Mouse (Mus musculus): ENCODE results near the gene Dennd1b. TPM values are rescaled to one million over a fixed set of nuclear protein-coding genes. Genes with fewer than 3 reads are reported as not detected.

Gene Dennd1b
- polyA plus RNA-seq, 1 experiment from 2014 or later = 5.3 TPM

- Histone ChIP-seq H3K4me3 (ENCODE audit: low read length) (no peak overlapping the region), H3K9ac (ENCODE audit: low read depth, low read length) (no peak overlapping the region), H3K9me3 (ENCODE audit: control insufficient read depth, low read length) (no peaks in the 10 kb centered on the region), H3K4me2 (ENCODE audit: low read depth, low read length) (no peak overlapping the region), H3K4me1 (ENCODE audit: control insufficient read depth, insufficient read depth, low read length) (no peaks in the 10 kb centered on the region; the same call in 1 of the 2 replicates), H3K36me3 (ENCODE audit: control insufficient read depth, insufficient read depth, low read length) (no peaks in the 10 kb centered on the region), H3K27me3 (replicated peaks; ENCODE audit: control insufficient read depth, insufficient read depth, low read length) (no peaks in the 10 kb centered on the region), H3K27ac (ENCODE audit: low read length) (no peak overlapping the region)
- 60% methylated on average over 4 of the region's 4 CpGs for WGBS
- ATAC-seq = no peak
Measured at GRCm38 (mm10) chr1:139206259-139206658, 243.0 kb downstream of the Dennd1b start.

GRCm38 (mm10) chr1:139209796-139210195 is 246.6 kb downstream of the Dennd1b start:
- H3K36me3 ChIP-seq (ENCODE audit: control insufficient read depth, insufficient read depth, low read length) = no peaks in the 10 kb centered on the region
- H3K27me3 ChIP-seq (replicated peaks; ENCODE audit: control insufficient read depth, insufficient read depth, low read length) = no peaks in the 10 kb centered on the region
- H3K27ac ChIP-seq (ENCODE audit: low read length) = peak overlapping the region; percentile 59
- peak; percentile 66 for ATAC-seq
- no peak overlapping the region for H3K9ac ChIP-seq (ENCODE audit: low read depth, low read length)
- no peak overlapping the region for H3K4me3 ChIP-seq (ENCODE audit: low read length)
- WGBS = 26% methylated on average over 7 of the region's 7 CpGs
- H3K9me3 ChIP-seq (ENCODE audit: control insufficient read depth, low read length) = no peaks in the 10 kb centered on the region
- H3K4me1 ChIP-seq (ENCODE audit: control insufficient read depth, insufficient read depth, low read length) = no peaks in the 10 kb centered on the region; the same call in 1 of the 2 replicates
- no peak overlapping the region for H3K4me2 ChIP-seq (ENCODE audit: low read depth, low read length)

- Histone ChIP-seq H3K27ac (ENCODE audit: low read length) (no peak overlapping the region), H3K9me3 (ENCODE audit: control insufficient read depth, low read length) (no peaks in the 10 kb centered on the region), H3K4me1 (ENCODE audit: control insufficient read depth, insufficient read depth, low read length) (no peaks in the 10 kb centered on the region; the same call in 1 of the 2 replicates), H3K27me3 (replicated peaks; ENCODE audit: control insufficient read depth, insufficient read depth, low read length) (no peaks in the 10 kb centered on the region), H3K4me2 (ENCODE audit: low read depth, low read length) (no peak overlapping the region), H3K9ac (ENCODE audit: low read depth, low read length) (no peak overlapping the region), H3K4me3 (ENCODE audit: low read length) (no peak overlapping the region), H3K36me3 (ENCODE audit: control insufficient read depth, insufficient read depth, low read length) (no peaks in the 10 kb centered on the region)
- WGBS = 59% methylated on average over 4 of the region's 4 CpGs
- ATAC-seq = no peak
Measured at GRCm38 (mm10) chr1:139210505-139210904, 247.3 kb downstream of the Dennd1b start.

GRCm38 (mm10) chr1:139215311-139215710 is 252.1 kb downstream of the Dennd1b start:
- WGBS = 74% methylated on average over 8 of the region's 8 CpGs
- no peak overlapping the region for H3K4me2 ChIP-seq (ENCODE audit: low read depth, low read length)
- ATAC-seq = no peak

GRCm38 (mm10) chr1:139223804-139224203 is 260.6 kb downstream of the Dennd1b start:
- WGBS = 45% methylated on average over 4 of the region's 4 CpGs
- Histone ChIP-seq H3K4me3 (ENCODE audit: low read length) (no peak overlapping the region), H3K9me3 (ENCODE audit: control insufficient read depth, low read length) (no peaks in the 10 kb centered on the region), H3K27me3 (replicated peaks; ENCODE audit: control insufficient read depth, insufficient read depth, low read length) (no peaks in the 10 kb centered on the region), H3K27ac (ENCODE audit: low read length) (peak overlapping the region; percentile 19), H3K36me3 (ENCODE audit: control insufficient read depth, insufficient read depth, low read length) (no peaks in the 10 kb centered on the region), H3K4me2 (ENCODE audit: low read depth, low read length) (no peak overlapping the region), H3K4me1 (ENCODE audit: control insufficient read depth, insufficient read depth, low read length) (peaks cover 10% of the 10 kb centered on the region), H3K9ac (ENCODE audit: low read depth, low read length) (no peak overlapping the region)
- no peak for ATAC-seq

More at GRCm38 (mm10) chr1:139215311-139215710, 252.1 kb downstream of the Dennd1b start:
- H3K4me1 ChIP-seq (ENCODE audit: control insufficient read depth, insufficient read depth, low read length) = no peaks in the 10 kb centered on the region
- no peaks in the 10 kb centered on the region for H3K27me3 ChIP-seq (replicated peaks; ENCODE audit: control insufficient read depth, insufficient read depth, low read length)
- H3K36me3 ChIP-seq (ENCODE audit: control insufficient read depth, insufficient read depth, low read length) = no peaks in the 10 kb centered on the region
- H3K9ac ChIP-seq (ENCODE audit: low read depth, low read length) = no peak overlapping the region
- H3K4me3 ChIP-seq (ENCODE audit: low read length) = no peak overlapping the region
- no peaks in the 10 kb centered on the region for H3K9me3 ChIP-seq (ENCODE audit: control insufficient read depth, low read length)
- peak overlapping the region; percentile 28; the same call in 1 of the 2 replicates for H3K27ac ChIP-seq (ENCODE audit: low read length)

GRCm38 (mm10) chr1:139224309-139224949 is 261.2 kb downstream of the Dennd1b start:
- peak overlapping the region; percentile 69 for H3K27ac ChIP-seq (ENCODE audit: low read length)
- no peak overlapping the region for H3K4me2 ChIP-seq (ENCODE audit: low read depth, low read length)
- H3K4me1 ChIP-seq (ENCODE audit: control insufficient read depth, insufficient read depth, low read length) = peaks cover 10% of the 10 kb centered on the region
- no peaks in the 10 kb centered on the region for H3K36me3 ChIP-seq (ENCODE audit: control insufficient read depth, insufficient read depth, low read length)
- no peaks in the 10 kb centered on the region for H3K27me3 ChIP-seq (replicated peaks; ENCODE audit: control insufficient read depth, insufficient read depth, low read length)
- H3K9me3 ChIP-seq (ENCODE audit: control insufficient read depth, low read length) = no peaks in the 10 kb centered on the region
- H3K9ac ChIP-seq (ENCODE audit: low read depth, low read length) = no peak overlapping the region
- no peak overlapping the region for H3K4me3 ChIP-seq (ENCODE audit: low read length)
- 46% methylated on average over 6 of the region's 6 CpGs for WGBS
- ATAC-seq = peak; percentile 77

Other genes with a start within 250 kb of the Dennd1b start
- gene Lhx9, start 114.9 kb upstream of the Dennd1b start, polyA plus RNA-seq (2015; fragmentation: Nextera tagmentation; extraction: Ambion mirVana) = 0.06 TPM in 1 of 2 replicates, not detected in the other
- 28.1 and 32.0 TPM in 2 replicates for gene 2310009B15Rik, start 106.6 kb upstream of the Dennd1b start, polyA plus RNA-seq (2015; fragmentation: Nextera tagmentation; extraction: Ambion mirVana)